Mouse (Mus musculus): ENCODE data around the gene Slc1a5.

The Slc1a5 gene

DNA sequence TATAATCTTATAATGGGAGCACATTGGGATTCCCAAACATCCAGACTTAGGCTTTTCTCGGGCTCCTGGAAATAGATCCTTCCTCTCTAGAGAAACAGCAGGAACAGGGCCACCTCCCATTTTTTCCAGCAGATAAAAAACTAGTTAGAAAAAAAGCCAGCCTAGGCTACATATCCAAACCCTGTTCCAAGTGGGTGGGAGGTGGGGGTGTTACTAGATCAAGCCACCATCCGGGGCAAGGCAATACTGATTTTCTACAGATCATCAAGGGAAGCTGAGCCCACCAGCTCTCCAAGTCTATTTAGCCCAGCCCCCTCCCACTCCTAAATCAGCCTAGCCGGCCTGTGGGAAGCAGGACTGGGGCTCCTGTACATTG, 63.5 kb downstream of the Slc1a5 start:
- CTCF ChIA-PET, result interaction anchor here in 3 of 4 experiments (0.6 to 2.2 kb wide), 4 partner anchors 9 to 99 kb away, joined by 3 to 13 read pairs (median 6); no protein-coding TSS in a partner anchor
- POLR2A ChIA-PET, result interaction anchor here in 2 of 4 experiments (0.6 to 2.8 kb wide), 8 partner anchors 9 to 86 kb away, joined by 3 to 11 read pairs (median 6); no protein-coding TSS in a partner anchor

DNA sequence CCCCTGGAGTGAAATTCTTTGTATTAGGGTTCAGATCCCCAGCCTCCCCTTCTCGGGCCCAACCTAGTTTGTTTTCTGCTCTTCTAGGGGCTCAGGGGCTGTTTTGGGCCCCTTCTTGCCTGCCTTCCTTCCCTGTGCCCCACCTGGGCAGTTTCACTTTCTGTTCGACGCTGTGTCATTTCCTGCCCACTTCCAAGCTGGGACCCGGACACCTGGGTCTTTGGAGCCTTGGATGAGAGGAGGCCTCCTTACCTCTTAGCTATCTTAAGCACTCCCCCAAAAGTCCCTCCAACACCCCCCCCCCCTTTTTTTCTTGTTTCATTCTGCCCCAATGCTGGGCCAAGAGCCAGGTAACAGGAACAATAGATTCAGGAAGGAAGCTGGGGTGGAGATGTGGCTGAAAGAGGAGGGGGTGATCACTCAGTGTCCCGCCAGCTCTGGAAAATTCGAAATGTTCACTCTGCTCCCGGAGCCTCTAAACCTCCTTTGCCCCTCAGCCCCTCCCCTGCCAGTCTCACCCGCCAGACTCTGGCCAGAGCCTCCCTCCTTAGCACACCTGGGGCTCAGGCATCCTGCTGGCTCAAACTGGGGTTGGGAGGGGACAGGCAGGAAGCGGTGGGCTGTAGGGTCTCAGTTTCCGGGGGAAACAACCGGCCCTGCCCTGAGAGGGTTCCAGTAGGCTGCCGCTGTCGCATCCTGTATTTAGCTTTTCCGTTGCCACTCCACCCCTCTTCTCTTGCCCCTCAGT, 64.1 kb downstream of the Slc1a5 start:
- POLR2A ChIA-PET, result interaction anchor here in 2 of 4 experiments (0.6 to 2.3 kb wide), 18 partner anchors 7 to 87 kb away, joined by 3 to 11 read pairs (median 4); partner anchors contain the start of genes Fkrp (in 1 of the 2) and Slc1a5 (in 1 of the 2)

DNA sequence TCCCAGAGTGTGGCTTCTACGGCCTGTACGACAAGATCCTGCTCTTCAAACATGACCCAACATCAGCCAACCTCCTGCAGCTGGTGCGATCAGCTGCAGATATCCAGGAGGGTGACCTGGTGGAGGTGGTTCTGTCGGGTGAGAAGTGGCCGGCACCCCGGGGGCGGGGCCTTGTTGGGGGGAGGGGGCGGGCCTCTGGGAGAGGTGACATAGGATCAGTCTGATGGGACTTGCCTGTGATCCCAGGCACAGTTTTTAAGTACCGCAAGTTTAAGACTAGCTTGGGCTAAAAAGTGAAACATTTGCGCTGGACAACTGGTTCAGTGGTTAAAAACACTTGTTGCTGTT, 64.7 kb downstream of the Slc1a5 start:
- POLR2A ChIA-PET, result interaction anchor here in 2 of 4 experiments (0.7 to 2.3 kb wide), 19 partner anchors 8 to 76 kb away, joined by 3 to 11 read pairs (median 4); partner anchors contain the start of genes Fkrp (in 1 of the 2) and Slc1a5 (in 1 of the 2)
- CTCF ChIA-PET, result interaction anchor here (0.6 to 2.2 kb wide), 8 partner anchors 11 to 231 kb away, joined by 3 to 13 read pairs (median 3); partner anchors contain the start of genes Arhgap35 (in 1 of the 4) and Gng8 (in 1 of the 4)

More for the DNA sequence above, 64.1 kb downstream of the Slc1a5 start:
- CTCF ChIA-PET, result interaction anchor here (0.6 to 2.2 kb wide), 9 partner anchors 8 to 230 kb away, joined by 3 to 13 read pairs (median 3); partner anchors contain the start of genes Arhgap35 (in 1 of the 4) and Gng8 (in 1 of the 4)

DNA sequence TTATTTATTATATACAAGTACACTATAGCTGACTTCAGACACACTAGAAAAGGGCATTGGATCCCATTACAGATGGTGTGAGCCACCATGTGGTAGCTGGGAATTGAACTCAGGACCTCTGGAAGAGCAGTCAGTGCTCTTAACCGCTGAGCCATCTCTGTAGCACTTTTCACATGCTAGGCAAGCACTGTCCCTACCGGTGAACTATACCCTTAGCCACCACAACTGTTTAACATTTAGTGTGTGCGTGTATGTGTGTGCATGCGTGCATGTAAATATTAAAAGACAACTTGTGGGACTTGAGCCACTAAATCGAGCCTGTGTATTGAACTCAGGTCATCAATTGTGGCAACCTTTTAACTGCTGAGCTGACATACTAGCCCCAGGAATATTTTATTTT, 65.6 kb downstream of the Slc1a5 start:
- CTCF ChIA-PET, result interaction anchor here in 3 of 4 experiments (0.7 to 2.2 kb wide), 6 partner anchors 13 to 882 kb away, joined by 3 to 8 read pairs (median 5); partner anchors contain the start of genes Dact3 (in 1 of the 3) and Gng8 (in 1 of the 3)
- POLR2A ChIA-PET, result interaction anchor here in 2 of 4 experiments (0.5 to 2.3 kb wide), 8 partner anchors 9 to 75 kb away, joined by 3 to 11 read pairs (median 4); partner anchors contain the start of genes Fkrp (in 1 of the 2) and Strn4 (in 1 of the 2)

DNA sequence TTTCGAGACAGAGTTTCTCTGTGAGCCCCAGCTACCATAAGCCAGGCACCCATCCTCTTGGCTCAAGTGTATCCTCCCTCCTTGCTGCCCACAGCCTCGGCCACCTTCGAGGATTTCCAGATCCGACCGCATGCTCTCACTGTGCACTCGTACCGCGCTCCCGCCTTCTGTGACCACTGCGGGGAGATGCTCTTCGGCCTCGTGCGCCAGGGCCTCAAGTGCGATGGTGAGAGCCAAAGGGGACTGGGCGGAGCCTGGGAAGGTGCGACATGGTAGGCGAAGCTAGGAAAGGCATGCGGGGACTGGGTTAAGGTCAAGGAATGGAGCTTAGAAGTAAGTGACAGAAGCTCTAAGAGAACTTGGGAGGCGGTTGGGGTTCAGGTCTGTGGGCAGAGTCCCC, 66.4 kb downstream of the Slc1a5 start:
- ChIA-PET CTCF (interaction anchor here in 3 of 4 experiments (0.6 to 2.3 kb wide), 18 partner anchors 10 to 358 kb away, joined by 3 to 10 read pairs (median 4); partner anchors contain the start of genes Dact3 (in 1 of the 3) and Gng8 (in 1 of the 3)), POLR2A (interaction anchor here in 2 of 4 experiments (0.5 to 1.9 kb wide), 8 partner anchors 15 to 67 kb away, joined by 3 to 5 read pairs (median 3); partner anchors contain the start of genes Slc1a5 (in 1 of the 2) and Strn4 (in 1 of the 2))

All from embryonic stem cell, embryonic (primary cell).